Mouse (Mus musculus) monocyte, adult 2 months (primary cell): ENCODE data around the gene Fgd3.

ENCODE experiments used
- DNase-seq, 2 experiments: peaks; one replicate each; pipeline ENCODE4 v3.0.0; 2022; ENCODE audit warnings: low spot score in 2 of 2, low read depth in 1 of 2

Fgd3 gene

DNA sequence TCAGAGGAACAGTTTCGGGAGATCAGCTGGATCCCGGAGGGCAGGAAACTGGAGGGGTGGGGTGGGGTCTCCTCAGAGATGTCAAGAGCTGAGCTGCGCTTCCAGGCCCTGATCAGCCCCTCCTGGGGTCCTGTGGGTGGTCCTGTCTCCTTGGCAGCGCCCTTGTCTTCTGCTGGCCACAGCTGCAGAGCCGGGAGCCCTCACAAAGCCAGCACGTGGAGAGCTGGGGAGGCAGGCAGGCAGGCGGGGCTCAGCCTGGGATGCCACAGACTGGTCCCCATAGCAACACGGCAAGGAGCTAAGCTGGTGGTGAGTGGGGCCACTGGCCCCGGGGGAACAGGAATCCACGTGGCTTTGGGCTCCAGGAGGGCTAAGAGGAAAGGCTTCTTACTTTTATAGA, at the start of gene Fgd3:
Gene Fgd3 (minus strand): TSS at position 272 of the 400 bp plus-strand sequence.
- no peak for DNase-seq

DNA sequence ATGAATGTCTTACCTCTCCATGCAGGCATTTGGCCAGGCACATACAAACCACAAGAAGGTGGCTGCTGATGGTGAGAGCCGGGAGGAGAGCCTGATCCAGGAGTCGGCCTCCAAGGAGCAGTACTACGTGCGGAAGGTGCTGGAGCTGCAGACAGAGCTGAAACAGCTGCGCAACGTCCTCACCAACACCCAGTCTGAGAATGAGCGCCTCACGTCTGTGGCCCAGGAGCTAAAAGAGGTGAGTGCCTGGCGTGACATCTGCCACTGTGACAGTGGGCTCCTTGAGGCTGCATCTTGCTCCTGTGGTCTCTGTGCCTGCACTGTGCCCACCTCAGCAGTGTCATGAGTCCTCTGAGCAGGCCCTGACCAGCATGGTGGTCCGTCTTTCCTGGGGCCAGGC, 49.3 kb upstream of the Fgd3 start:
- DNase-seq: no peak

DNA sequence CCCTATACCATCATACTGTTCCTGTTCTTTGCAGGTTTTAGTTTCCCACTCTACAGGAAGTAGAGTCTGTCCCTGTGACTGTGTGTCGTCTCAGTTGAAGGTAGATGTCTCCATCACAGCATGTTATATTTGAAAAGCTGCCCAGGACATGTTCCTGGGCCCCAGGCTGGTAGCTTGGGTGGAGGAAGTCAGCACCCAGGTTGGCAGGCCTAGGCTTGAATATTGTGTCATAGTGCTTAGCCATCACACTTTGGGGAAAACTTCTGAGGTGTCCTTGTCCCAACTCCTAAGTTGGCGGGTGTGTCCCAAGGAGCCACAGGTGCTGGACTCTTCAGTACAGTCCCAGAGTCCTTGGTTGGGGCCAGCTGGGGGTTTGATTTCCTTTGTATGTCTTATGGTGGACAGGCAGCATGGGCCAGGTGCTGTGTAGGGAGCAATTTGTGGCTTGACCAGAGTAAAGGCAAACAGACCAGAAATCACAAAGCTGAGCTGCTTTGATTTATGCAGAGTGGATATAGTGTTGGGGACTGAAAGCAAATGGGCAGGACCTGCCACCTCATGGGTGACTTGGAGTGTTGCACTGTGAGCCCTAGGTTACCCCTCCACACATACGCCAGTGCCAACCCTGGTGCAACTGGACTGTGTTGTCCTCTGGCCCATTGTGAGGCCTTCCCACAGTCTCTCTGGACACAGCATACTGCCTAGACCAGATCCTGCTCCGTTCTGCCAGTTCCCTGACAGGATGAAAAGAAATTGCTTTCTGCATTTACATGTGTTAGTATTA, 47.7 kb upstream of the Fgd3 start:
- no peak for DNase-seq

DNA sequence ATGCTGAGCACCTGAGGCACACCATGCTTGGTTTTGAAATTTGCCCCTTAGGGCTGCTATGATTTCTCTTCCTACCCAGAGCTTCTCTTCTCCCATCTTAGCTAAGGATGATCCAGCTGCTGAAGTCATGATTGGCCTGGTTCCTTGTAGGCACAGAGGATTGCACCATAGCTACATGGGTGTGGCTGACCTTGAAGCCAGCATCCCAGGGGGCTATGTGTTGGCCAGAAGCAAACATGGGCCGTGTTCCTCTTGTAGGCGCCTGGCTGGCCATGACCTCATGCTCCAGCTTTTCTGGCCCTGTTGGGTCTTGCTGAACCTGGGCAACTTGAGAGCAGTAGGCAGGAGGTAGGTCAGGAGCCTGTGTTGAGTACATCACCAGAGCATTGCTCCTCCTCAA, 44.6 kb upstream of the Fgd3 start:
- no peak for DNase-seq

DNA sequence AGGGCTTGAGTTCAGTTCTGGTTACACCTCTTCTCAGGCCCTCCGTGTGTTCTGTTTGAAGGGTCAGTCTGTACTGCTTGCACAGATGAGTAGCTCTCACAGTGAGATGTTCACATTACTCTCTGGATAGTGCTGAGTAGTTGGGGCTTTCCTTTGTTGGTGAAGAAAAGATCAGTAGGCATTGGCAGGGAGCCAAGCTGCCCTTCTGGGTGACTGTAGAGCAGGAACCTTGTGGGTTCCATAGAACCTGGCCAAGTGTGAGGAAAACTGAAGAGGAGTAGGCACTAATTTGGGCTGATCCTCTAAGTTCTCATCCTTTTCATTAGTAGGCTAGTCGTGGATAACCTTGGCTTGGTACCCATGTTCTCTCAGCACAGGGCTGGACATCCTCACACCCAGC, 42.7 kb upstream of the Fgd3 start:
- DNase-seq: no peak

DNA sequence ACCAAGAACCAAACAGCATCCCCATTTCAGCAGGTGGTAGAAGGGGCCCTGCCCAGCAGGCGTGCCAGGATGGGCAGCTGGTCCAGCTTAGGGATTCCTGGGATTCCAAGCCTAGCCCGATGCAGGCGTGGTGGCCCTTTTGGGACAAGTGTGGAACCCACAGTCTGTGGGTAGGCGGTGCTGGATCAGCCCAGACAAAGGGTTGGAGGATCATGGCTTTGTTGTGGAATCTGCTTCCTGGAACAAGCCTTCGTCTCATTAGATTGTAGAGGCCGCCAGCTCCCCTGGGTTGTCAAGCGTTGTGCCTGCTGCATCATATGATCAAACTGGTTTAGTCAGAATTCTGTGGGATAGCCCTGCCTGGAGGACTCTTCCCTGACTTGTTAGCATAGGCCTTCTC, 42.3 kb upstream of the Fgd3 start:
- DNase-seq: no peak

DNA sequence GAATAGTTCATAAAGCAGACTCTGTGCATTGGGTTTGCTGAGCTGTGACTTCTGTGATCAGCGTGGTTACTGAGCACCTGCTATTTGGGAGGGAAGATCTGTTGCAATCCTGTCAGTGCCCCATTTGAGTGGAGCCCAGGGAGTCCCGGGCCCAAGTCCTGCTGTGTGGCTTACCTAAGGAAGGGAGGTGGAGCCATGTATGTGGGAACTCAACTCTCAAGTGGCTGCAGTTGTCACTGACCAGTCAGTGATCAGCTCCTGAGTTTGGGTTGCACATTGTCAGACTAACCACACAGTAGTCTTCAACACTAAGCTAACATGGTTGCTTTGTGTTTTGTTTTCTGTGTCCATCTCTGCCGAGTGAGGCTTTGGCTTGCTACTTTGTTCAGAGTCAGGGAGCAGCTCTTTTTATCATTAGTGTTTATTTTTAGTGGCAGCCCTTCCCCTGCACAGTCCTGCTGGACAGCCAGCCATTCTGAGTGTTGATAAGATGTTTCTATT, 40.8 kb upstream of the Fgd3 start:
- no peak for DNase-seq

DNA sequence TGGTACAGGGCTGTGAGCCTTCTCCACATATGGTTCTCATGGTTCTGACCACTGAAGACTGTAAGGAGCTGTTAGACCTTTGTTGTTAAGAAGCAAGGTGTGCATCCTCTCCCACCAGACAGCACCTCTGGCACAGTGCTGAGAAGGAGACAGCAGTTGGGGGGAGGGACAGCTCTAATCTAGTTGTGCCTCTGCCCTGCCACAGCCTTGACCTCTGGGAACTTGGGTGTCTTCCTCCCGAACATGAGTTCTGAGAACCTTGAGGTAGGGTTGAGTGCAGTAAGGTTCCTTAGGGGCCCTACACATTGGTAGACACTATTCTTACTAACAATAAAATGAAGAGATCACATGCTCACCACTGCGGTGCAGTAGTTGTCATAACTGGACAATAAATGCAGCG, 38.1 kb upstream of the Fgd3 start:
- DNase-seq: no peak

DNA sequence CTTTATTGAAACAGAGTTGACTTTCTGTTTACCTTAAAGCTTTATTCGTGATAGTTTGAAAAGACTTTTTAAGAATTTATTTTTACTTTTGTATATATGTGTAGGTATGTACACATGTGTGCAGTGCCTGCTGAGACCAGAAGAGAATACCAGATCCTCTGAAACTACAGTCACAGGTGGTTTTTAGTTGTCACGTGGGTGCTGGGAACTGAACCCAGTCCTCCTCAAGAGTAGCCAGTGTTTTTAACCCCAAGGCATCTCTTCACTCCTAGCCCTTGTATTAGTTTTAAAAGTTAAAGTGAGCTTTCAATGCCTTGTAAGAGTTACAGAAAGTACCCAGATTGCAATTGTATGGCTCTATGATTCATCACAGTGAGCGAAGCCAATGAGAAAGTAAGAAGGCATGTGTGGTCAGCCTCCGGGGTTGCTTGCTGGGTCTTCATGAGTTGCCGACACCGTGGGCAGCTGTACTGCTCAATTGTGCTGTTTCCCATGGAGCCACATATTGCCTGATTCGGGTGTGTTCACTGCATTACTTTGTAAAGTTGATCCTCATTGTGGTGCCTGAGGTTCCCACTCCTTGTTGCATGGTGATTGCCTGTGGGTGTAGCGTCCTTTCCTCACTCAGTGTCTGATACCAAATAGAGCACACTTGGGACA, 37.4 kb upstream of the Fgd3 start:
- DNase-seq: no peak

DNA sequence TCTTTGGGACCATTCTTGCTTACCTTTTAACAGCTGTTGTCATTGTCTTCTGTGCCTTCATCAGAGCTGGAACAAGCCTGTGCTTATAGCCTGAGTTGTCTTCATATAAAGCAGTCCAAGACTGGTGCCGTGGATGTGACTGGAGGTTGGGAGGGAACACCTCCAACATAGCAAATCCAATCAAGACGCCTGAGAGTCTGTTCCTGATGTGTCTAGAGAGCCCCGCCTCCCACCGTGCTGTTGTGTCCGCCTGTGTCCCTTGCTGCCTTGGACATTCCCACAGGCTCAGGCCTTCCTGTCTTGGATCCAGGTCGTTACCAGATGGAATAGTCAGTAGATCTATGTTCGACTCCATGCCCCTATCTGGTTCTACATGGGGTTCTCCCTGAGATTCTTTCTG, 36.0 kb upstream of the Fgd3 start:
- no peak for DNase-seq

DNA sequence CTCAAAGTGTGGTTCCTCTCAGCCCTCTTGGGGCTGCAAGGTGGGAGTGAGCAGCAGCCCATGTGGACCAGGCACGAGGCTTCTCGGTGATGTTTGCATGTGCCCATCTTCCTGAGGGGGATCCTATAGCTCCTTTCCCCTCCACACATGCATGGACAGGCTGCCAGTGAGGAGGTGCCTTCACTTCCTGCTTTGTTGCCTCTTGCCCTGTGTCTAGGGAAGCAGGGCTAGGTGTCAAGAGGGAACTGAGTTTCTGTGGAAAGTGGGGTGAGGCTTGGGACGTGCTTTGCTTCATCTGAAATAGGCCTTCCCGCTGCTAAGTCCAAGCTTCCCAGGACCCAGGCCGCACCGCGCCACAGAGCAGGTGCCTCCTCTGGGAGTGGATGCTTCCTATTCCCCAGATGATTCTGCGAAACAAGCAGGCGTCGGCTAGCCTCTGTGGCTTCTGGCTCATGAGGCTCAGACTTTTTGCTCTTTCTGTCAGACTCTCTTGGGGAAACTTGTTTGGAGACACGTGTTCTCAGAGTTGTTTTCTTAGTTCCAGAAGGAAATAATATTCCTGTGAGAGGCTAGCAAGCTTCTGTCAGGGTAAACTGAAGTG, 35.5 kb upstream of the Fgd3 start:
- no peak for DNase-seq

DNA sequence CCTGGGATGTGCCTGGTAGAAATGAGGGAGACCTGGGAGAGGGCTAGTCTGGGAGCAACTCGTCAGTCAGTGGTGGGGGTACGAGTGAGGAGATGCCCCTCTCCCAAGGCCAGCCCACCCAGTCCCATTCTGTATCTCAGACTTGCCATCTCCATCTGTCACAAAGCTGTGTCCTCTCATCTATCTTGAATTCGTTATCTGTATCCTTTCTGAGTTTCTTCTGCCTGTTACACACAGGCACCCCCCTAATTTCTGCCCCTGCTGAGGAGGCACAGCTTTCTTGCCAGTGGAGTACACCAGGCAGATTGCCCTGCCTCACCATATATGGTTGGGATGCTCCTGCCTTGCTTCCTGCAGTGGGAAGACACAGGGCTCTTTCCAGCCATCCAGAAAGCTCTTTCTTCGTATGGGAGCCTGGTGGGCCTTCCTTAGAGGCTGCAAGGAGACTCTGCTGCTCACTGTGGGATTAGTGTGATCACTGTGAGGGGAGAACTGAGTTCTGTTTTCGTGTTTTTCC, 33.9 kb upstream of the Fgd3 start:
- DNase-seq: no peak

DNA sequence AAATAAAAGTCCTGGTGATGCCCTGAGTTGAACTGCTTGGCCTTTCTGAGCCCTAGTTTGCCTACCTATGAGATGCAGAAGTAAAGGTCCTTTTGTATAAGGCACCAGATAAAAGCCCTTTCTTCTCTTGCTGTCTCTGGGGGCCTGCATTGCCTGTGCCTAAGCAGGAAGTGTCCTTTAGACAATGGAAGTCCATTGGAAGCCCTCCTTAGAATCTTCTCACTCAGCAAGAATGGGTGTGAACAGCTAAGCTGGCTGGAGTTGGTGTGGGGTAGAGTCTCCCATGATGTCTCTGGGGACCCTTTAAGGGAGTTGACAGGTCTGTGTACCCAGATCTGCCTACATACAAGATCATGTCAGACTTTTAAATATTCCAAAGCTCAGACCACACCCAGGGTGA, 33.3 kb upstream of the Fgd3 start:
- no peak for DNase-seq

DNA sequence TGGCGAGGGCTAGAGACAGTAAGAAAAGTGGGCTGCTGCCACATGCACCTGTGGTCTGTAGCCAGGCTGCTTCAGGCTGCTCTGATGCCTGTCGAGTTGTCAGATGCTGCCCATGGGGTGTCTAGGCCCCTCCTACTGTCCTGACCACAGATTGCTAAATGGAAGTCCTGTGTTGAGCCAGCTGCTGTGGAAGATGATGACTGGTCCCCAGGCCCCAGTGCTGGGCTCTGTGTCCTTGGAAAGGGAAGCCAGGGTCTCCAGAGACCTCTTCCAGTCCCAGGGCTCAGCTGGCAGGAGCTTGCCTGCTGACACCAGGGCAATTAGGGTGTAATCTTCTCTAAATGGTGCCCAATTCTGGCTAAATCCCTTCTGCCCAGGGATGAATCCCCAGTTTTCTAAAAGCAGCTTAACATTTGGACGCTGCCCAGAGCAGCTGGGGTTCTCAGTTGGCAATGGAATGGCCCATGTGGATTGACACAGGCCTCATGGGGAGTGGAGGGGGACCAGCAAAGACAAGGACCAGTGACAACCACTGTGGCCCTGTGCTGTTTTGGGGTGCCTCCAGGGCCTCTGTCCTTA, 32.6 kb upstream of the Fgd3 start:
- no peak for DNase-seq

DNA sequence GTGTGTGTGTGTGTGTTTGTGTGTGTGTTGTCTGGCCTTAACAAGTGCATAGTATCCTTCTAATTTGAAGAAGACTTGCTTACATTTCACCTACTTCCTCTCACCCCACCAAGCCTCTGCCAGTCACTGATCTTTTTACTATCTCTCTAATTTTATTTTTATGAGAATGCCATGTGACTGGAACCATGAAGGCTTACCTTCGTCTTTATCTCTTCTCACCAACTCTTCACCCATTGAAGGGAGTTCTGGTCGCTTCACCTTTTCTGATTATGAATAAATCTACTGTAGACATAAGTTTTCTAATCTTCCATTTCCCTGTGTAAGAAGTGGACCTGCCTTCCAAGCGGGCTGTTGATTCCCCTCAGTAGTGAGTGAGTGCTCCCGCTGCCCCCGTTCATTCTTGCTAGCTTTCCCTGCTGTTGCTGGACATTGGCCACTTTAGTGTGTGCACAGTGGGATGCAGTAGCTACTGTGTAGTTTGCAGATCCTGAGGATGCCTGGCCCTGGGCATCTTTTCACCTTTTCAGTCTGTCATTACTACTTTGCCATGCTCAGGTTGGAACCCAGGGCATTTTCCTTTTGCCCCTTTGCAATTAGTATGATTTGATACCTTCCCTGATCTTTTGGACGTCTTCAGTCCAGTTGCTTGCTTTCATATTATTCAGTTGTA, 29.9 kb upstream of the Fgd3 start:
- DNase-seq: no peak

DNA sequence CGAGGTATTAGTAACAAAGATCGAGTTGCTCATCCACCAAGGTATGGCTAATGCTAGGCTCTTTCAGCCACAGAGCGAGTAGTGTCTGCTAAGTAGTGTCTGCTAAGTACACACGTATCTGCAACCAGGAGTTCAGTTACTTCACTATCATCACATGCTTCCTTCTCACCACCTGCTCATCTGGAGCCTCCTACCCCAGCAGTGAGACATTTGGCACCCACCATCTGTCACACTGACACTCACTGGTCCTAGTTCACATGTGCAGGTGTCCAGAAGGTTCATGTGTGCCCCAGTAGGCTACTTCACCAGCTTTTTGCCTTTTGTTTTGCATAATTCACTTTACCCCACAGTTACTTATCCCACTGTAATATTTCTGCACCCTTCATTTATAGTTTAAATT, 29.2 kb upstream of the Fgd3 start:
- DNase-seq: no peak

DNA sequence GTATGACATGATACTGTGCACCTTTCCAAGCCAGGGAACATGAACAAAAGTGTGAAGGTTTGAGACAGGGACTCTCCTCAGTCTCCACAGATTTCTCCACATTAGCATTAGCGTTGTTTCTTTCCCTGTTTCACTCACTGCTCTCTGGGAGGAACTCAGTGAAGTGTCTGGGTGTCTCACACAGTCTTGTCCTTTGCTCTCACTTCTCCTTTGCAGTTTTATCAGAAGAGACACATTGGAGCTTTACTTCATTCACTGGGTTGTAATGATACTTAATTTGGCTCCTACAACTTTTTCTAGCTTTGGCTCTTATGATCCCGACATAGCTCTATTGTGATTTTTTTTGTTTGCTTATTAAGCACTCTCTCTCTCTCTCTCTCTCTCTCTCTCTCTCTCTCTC, 28.4 kb upstream of the Fgd3 start:
- DNase-seq: no peak

DNA sequence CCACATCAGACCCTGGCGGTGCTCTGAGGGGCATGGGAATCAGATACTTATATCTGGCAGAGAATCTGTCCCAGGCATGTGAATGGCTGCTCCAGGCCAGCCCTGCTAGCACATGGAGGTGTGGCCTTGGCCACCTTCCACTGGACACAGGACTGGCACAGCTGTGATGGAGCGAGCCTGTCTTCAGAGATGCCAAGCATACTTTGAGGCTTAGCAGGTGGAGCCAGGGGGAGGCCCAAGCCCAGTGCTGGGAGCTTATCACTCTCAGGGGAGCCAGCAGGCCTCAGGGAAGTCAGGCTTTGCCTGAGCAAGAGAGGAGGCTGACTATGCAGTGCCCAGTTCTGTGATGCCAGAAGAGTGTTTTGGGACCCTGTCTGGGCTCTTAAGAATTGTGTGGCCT, 25.4 kb upstream of the Fgd3 start:
- no peak for DNase-seq

DNA sequence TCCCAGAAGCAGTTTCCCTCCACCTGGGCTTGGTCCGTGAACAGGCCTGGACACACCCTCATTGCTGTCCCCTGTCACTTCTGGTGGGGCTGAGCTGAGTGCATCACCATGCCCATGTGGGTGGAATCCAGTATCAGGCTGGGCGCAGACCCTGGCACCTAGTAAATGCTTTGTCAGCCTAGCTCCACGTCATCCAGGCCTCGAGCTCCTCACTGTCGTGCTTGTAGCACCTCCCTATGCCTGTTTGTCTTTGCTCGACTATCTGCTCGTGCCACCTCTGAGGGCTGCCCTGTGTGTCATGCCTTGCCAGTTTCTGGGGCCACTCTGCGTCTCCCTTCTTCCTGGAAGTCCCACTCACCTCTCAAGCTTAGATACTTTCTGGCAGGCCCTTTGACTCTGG, 24.5 kb upstream of the Fgd3 start:
- DNase-seq: no peak

DNA sequence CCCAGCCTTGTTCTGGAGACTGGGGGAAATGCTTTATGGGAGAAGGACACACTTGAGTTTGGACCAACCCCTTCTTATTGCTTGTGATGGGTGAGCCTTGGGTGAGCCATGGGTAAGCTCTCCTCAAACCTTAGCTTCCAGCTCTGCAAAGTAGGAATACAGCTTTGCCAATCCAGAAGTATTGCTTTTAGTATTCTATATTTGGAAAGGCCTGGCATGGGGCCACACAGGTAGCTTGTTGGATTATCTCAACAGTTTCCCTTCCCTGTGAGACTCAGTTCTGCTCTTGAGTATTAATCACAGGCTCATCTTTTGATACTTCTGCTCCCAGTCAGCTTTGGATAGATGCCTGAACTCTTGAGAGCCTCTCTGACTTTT, 22.6 kb upstream of the Fgd3 start:
- DNase-seq: no peak
